Mouse (Mus musculus) spleen, postnatal 0 days (tissue): ENCODE data around the gene Slc6a4. TPM values are rescaled to one million over a fixed set of nuclear protein-coding genes. Genes with fewer than 3 reads are reported as not detected.
A peak's percentile ranks its signal among the peaks of the same experiment; 100 is the strongest.

Source experiments
- microRNA counts: library from miRNA; unstranded; fragments of <30 nt; microRNA quantifications from one replicate; lab custom pipeline; 2015
- polyA plus RNA-seq: library from polyadenylated mRNA; unstranded; fragments of >200 nt; fragmentation: Nextera tagmentation; extraction: Ambion mirVana; gene quantifications from 2 replicates; pipeline ENCODE4 v1.2.1, GENCODE M21; 2015

Gene Slc6a4
- polyA plus RNA-seq: 3.5 and 7.5 TPM in 2 replicates

DNA sequence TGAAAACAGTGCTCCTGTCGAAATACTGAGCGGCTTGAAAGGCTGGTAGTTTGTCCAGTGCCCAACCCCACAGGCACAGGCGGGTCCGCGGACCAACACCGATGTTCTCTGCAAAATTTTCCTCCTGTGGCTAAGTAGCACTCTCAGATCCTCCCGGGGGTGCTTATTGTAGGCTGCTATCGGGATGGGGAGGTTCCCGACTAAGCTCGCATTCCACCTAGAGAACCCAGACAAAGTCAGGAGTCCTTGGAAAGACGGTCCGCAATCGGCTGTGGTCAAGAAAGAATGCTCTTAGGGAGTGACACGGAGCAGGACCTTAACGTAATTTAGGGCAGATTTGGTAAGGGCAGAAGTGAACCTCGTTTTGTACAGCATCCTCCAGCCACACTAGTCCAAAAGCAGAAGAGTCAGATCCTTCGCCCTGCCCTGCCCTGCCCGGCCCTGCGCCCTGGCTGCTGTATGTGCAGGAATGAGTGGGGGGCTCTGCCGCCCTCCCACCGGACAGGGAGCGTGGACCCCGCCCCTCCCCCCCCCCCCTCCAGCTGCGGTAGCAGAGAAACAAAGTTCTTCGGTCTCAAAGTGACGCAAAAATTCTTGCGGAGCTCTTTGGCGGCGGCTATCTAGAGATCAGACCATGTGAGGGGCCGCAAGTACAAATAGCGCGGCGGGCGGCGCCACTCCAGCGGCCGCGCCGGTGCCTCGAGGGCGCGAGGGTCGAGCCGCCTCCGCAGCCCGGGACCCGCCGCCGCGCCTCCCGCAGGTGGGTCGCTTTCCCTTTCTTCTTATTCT is at the start of gene Slc6a4:
Gene Slc6a4, plus strand, starts transcription at position 688 of the 789 bp plus-strand sequence.

DNA sequence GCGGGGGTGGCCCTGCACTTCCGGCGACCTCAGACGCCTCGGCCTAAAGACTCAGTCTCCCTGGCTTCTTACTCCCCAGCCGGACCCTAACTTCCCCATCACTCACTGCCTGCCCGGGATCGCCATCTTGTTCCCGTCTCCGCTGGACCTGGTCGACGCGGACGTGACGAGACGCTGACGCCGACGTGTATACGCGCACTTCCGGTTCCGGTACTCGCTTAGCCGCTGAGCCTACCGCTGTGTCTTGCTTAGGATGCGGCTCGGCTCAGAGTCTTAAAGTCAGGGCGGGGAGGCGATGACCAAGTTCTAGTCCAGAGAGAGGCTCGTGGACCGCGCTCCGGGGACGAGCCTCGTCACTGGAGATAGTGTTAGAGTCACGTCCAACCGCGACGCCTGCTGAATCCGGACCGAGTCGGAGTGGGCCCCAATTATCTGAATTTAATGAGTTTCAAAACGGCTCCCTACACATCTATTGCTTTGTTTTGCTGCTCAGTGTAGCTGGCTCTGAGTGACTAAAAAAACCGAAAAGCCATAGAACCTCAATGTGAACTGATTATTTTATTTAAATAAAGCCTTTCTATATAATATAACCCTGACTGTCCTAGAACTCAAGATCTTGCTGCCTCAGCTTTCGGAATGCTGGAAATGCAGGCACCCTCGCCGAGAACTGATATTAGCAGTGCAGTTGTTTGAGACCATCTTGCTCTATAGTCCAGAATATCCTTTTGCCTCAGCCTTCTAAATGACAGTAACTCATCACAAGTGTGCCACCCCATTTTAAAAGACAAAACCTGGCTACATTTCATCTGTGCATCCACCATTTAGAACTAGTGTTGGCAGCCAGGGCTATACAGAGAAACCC is 80.1 kb downstream of the Slc6a4 start, which contains the start of gene Nsrp1:
Gene Nsrp1, minus strand, starts transcription at position 163 of the 862 bp plus-strand sequence.

MicroRNAs encoded within 50 kb of the gene (microRNA counts, 519-probe panel; counts per million panel counts)
- microRNA mmu-miR-423-3p (lab: Ali Mortazavi, UCI) (5,369 counts per million, percentile 40 among the panel's probes with 10 or more counts), microRNA mmu-miR-423-5p (lab: Ali Mortazavi, UCI) (5,398 counts per million, percentile 41 among the panel's probes with 10 or more counts)

Other genes with a start within 250 kb of the Slc6a4 start
- 10.9 and 12.1 TPM in 2 replicates for gene Gosr1, start 235.0 kb upstream of the Slc6a4 start, polyA plus RNA-seq
- gene Cpd, start 151.6 kb upstream of the Slc6a4 start, polyA plus RNA-seq: 7.8 and 8.7 TPM in 2 replicates
- 0.13 TPM in 1 of 2 replicates, not detected in the other for gene Tmigd1, start 96.4 kb upstream of the Slc6a4 start, polyA plus RNA-seq
- 49.9 and 52.5 TPM in 2 replicates for gene Blmh, start 73.8 kb upstream of the Slc6a4 start, polyA plus RNA-seq
- 52.6 and 62.5 TPM in 2 replicates for gene Nsrp1, start 79.8 kb downstream of the Slc6a4 start, polyA plus RNA-seq
- gene Efcab5, start 190.4 kb downstream of the Slc6a4 start, polyA plus RNA-seq: 0.30 and 0.50 TPM in 2 replicates
- 10.4 and 12.9 TPM in 2 replicates for gene Ssh2, start 217.7 kb downstream of the Slc6a4 start, polyA plus RNA-seq